Mouse (Mus musculus) midbrain, embryonic 14.5 days (tissue): ENCODE measurements around the gene Mylpf. TPM values are rescaled to one million over a fixed set of nuclear protein-coding genes. Genes with fewer than 3 reads are reported as not detected.

ENCODE experiments used
- ATAC-seq: fragments of 200-750 bp; cut with Nextera tagmentation; 2 replicates; pipeline ENCODE4 v1.8.0; 2017; ENCODE audit warnings: moderate number of reproducible peaks, moderate library complexity; ENCODE audit not compliant: low FRiP score, low TSS enrichment
- DNase-seq: peaks from one replicate; pipeline ENCODE4 v3.0.0-alpha.2; 2015
- H3K27ac ChIP-seq: fragments of 300-500 bp; sonication (generic); replicated peaks from 2 replicates; pipeline ENCODE4 v1.5.1; 2014; ENCODE audit warnings: mild to moderate bottlenecking, low read depth, low read length, moderate library complexity
- H3K27me3 ChIP-seq: fragments of 300-500 bp; sonication (generic); 2 replicates; pipeline ENCODE4 v1.6.1; 2014; ENCODE audit warnings: low read length, control low read depth, mixed read lengths; ENCODE audit not compliant: control insufficient read depth, insufficient read depth
- H3K36me3 ChIP-seq: fragments of 300-500 bp; sonication (generic); 2 replicates; pipeline ENCODE4 v1.6.1; 2014; ENCODE audit warnings: low read length, control low read depth; ENCODE audit not compliant: control insufficient read depth, insufficient read depth
- H3K4me1 ChIP-seq: fragments of 300-500 bp; sonication (generic); 2 replicates; pipeline ENCODE4 v1.6.1; 2014; ENCODE audit warnings: mild to moderate bottlenecking, antibody characterized with exemption, low read length, control low read depth; ENCODE audit not compliant: control insufficient read depth, insufficient read depth
- H3K4me2 ChIP-seq: fragments of 300-500 bp; sonication (generic); 2 replicates; pipeline ENCODE4 v1.6.1; 2014; ENCODE audit warnings: mild to moderate bottlenecking, low read length, moderate library complexity
- H3K4me3 ChIP-seq: fragments of 300-500 bp; sonication (generic); replicated peaks from 2 replicates; pipeline ENCODE4 v1.5.1; 2014; ENCODE audit warnings: low read depth, low read length
- H3K9ac ChIP-seq: fragments of 300-500 bp; sonication (generic); replicated peaks from 2 replicates; pipeline ENCODE4 v1.6.1; 2014; ENCODE audit warnings: mild to moderate bottlenecking, low read length, moderate library complexity
- H3K9me3 ChIP-seq: fragments of 300-500 bp; sonication (generic); 2 replicates; pipeline ENCODE4 v1.6.1; 2016; ENCODE audit warnings: low read length, control low read depth, mixed read lengths; ENCODE audit not compliant: control insufficient read depth
- WGBS: fragments of 180-500 bp; shearing (Covaris S2); extraction: QIAGEN DNeasy Blood & Tissue Kit; methylation state at CpG from one replicate; pipeline ENCODE4 v1.1.7; 2014; 5-methylcytosine and 5-hydroxymethylcytosine counted together
- polyA plus RNA-seq: library from polyadenylated mRNA; unstranded; fragments of >200 nt; fragmentation: Nextera tagmentation; extraction: Ambion mirVana; gene quantifications from 2 replicates; pipeline ENCODE4 v1.2.1, GENCODE M21; 2014

Mylpf gene
- polyA plus RNA-seq, 1 experiment from 2014 or later, result 4.5 TPM

GRCm38 (mm10) chr7:127210266-127210665 lies 1.6 kb downstream of the Mylpf start:
- ATAC-seq (no peak), DNase-seq (no peak)
- H3K9me3 ChIP-seq, result no peaks in the 10 kb centered on the region
- peaks cover 23% of the 10 kb centered on the region for H3K4me1 ChIP-seq
- no peak overlapping the region for H3K27ac ChIP-seq
- no peak overlapping the region for H3K4me3 ChIP-seq
- no peak overlapping the region for H3K9ac ChIP-seq
- 97% methylated on average over 4 of the region's 4 CpGs for WGBS
- H3K4me2 ChIP-seq, result no peak overlapping the region
- no peaks in the 10 kb centered on the region; the same call in 1 of the 2 replicates for H3K27me3 ChIP-seq
- H3K36me3 ChIP-seq, result no peaks in the 10 kb centered on the region

- no peak overlapping the region for H3K27ac ChIP-seq
- no peak for ATAC-seq
- H3K9me3 ChIP-seq, result no peaks in the 10 kb centered on the region
- no peaks in the 10 kb centered on the region for H3K36me3 ChIP-seq
- H3K4me3 ChIP-seq, result no peak overlapping the region
- 80% methylated on average over 5 of the region's 5 CpGs for WGBS
- DNase-seq, result no peak
- H3K4me2 ChIP-seq, result no peak overlapping the region
- peaks cover 16% of the 10 kb centered on the region for H3K4me1 ChIP-seq
- no peaks in the 10 kb centered on the region; the same call in 1 of the 2 replicates for H3K27me3 ChIP-seq
- H3K9ac ChIP-seq, result no peak overlapping the region
Observed at GRCm38 (mm10) chr7:127211014-127211745, 2.5 kb downstream of the Mylpf start.

GRCm38 (mm10) chr7:127212432-127213250 lies 4.0 kb downstream of the Mylpf start:
- Histone ChIP-seq H3K36me3 (no peaks in the 10 kb centered on the region), H3K4me1 (peaks cover 8% of the 10 kb centered on the region), H3K9ac (no peak overlapping the region), H3K27ac (no peak overlapping the region), H3K27me3 (no peaks in the 10 kb centered on the region; the same call in 1 of the 2 replicates), H3K9me3 (no peaks in the 10 kb centered on the region), H3K4me3 (no peak overlapping the region), H3K4me2 (no peak overlapping the region)
- DNase-seq (no peak), ATAC-seq (no peak)
- 94% methylated on average over 12 of the region's 12 CpGs for WGBS

GRCm38 (mm10) chr7:127213485-127213884 lies 4.8 kb downstream of the Mylpf start:
- 37% methylated on average over 7 of the region's 7 CpGs for WGBS
- H3K9me3 ChIP-seq, result no peaks in the 10 kb centered on the region
- no peak overlapping the region for H3K4me2 ChIP-seq
- no peak overlapping the region for H3K4me3 ChIP-seq
- no peak overlapping the region for H3K27ac ChIP-seq
- H3K27me3 ChIP-seq, result no peaks in the 10 kb centered on the region; the same call in 1 of the 2 replicates
- H3K9ac ChIP-seq, result no peak overlapping the region
- DNase-seq (peak; percentile 65), ATAC-seq (no peak)
- H3K36me3 ChIP-seq, result no peaks in the 10 kb centered on the region
- H3K4me1 ChIP-seq, result peaks cover 8% of the 10 kb centered on the region

- Histone ChIP-seq H3K27ac (no peak overlapping the region), H3K4me3 (no peak overlapping the region), H3K36me3 (no peaks in the 10 kb centered on the region), H3K27me3 (no peaks in the 10 kb centered on the region; the same call in 1 of the 2 replicates), H3K4me2 (no peak overlapping the region), H3K9ac (no peak overlapping the region), H3K9me3 (no peaks in the 10 kb centered on the region), H3K4me1 (peaks cover 8% of the 10 kb centered on the region)
- WGBS, result 49% methylated on average over 12 of the region's 12 CpGs
- ATAC-seq (no peak), DNase-seq (no peak)
Observed at GRCm38 (mm10) chr7:127213930-127214329, 5.2 kb downstream of the Mylpf start.

GRCm38 (mm10) chr7:127214521-127214920 lies 5.8 kb downstream of the Mylpf start:
- no peak for DNase-seq
- H3K4me3 ChIP-seq, result no peak overlapping the region
- H3K36me3 ChIP-seq, result no peaks in the 10 kb centered on the region
- H3K4me2 ChIP-seq, result peak overlapping the region; percentile 40; the same call in 1 of the 2 replicates
- no peaks in the 10 kb centered on the region for H3K9me3 ChIP-seq
- H3K4me1 ChIP-seq, result peaks cover 4% of the 10 kb centered on the region
- no peak overlapping the region for H3K27ac ChIP-seq
- H3K9ac ChIP-seq, result no peak overlapping the region
- no peaks in the 10 kb centered on the region; the same call in 1 of the 2 replicates for H3K27me3 ChIP-seq
- 31% methylated on average over 21 of the region's 21 CpGs for WGBS
- no peak for ATAC-seq

- ATAC-seq (no peak), DNase-seq (peak; percentile 86)
- Histone ChIP-seq H3K4me2 (peak overlapping the region; percentile 40), H3K9ac (no peak overlapping the region), H3K4me3 (0 out of 2 replicates have a peak overlapping the region, but pooled peaks have one; percentile 8), H3K9me3 (no peaks in the 10 kb centered on the region), H3K36me3 (no peaks in the 10 kb centered on the region), H3K27me3 (no peaks in the 10 kb centered on the region; the same call in 1 of the 2 replicates), H3K4me1 (no peaks in the 10 kb centered on the region), H3K27ac (no peak overlapping the region)
- 27% methylated on average over 33 of the region's 33 CpGs for WGBS
Observed at GRCm38 (mm10) chr7:127214981-127215871, 6.5 kb downstream of the Mylpf start.

- H3K27me3 ChIP-seq, result no peaks in the 10 kb centered on the region; the same call in 1 of the 2 replicates
- no peak for ATAC-seq
- no peaks in the 10 kb centered on the region for H3K9me3 ChIP-seq
- no peaks in the 10 kb centered on the region for H3K36me3 ChIP-seq
- H3K4me3 ChIP-seq, result no peak overlapping the region
- WGBS, result 93% methylated on average over 5 of the region's 5 CpGs
- no peak overlapping the region for H3K4me2 ChIP-seq
- DNase-seq, result no peak
- H3K27ac ChIP-seq, result no peak overlapping the region
- H3K9ac ChIP-seq, result no peak overlapping the region
- no peaks in the 10 kb centered on the region for H3K4me1 ChIP-seq
Observed at GRCm38 (mm10) chr7:127216307-127216706, 7.6 kb downstream of the Mylpf start.
